ENCODE assay signal across 15 mouse cellular contexts in the genomic region with DNA sequence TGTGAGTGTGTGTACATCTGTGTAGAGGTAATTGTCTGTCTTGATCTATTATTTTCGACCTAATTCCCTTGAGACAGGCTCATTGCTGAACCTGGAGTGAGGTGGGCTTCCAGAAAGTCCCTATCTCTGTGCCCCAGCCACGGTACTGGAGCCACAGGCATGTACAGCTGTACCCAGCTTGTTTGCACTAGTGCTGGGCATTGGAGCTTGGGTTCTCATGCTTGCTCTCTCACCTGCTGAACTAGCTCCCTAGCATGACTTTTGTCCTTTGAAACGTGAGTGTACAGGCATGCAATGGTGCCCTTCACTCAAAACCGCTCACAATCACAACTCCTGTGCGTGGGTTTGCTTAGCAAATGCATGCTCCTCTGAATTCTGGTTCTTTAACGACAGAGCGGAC.
"Had no signal": no experiment of that assay in that cellular context is flagged by ENCODE, and none has a peak within 500 bp of the region (broad histone marks: within the 10 kb centered on the region; RNA-seq: fewer than 3 reads in every experiment).

No protein-coding gene starts in this region.

- H3K27me3 ChIP-seq: limb, embryonic 13.5 days; neural tube, embryonic 13.5 days had no signal

- DNase-seq: kidney, adult 18-20 months; kidney, postnatal 10 days; kidney, postnatal 4 days; left cerebral cortex, postnatal 4 days; lung, adult 18-20 months; right cerebral cortex, adult 18-20 months; right cerebral cortex, postnatal 25 days; thymus, adult 18-20 months; thymus, postnatal 25 days had no signal

- H3K4me2 ChIP-seq: limb, embryonic 13.5 days; neural tube, embryonic 13.5 days had no signal

- ATAC-seq: midbrain, embryonic 16.5 days had no signal

- H3K9me3 ChIP-seq: limb, embryonic 13.5 days; midbrain, embryonic 10.5 days; neural tube, embryonic 13.5 days had no signal

- H3K27ac ChIP-seq: limb, embryonic 13.5 days; liver, embryonic 14.5 days; neural tube, embryonic 13.5 days had no signal

- H3K4me3 ChIP-seq: layer of hippocampus, adult 2 months; limb, embryonic 13.5 days; midbrain, embryonic 10.5 days; neural tube, embryonic 13.5 days had no signal

- H3K36me3 ChIP-seq: limb, embryonic 13.5 days; midbrain, embryonic 10.5 days; neural tube, embryonic 13.5 days had no signal

- H3K9ac ChIP-seq: limb, embryonic 13.5 days; liver, embryonic 14.5 days; neural tube, embryonic 13.5 days had no signal
